Mouse (Mus musculus) neural tube, embryonic 11.5 days (tissue): Measurements from ENCODE around the gene Piga. TPM values are rescaled to one million over a fixed set of nuclear protein-coding genes. Genes with fewer than 3 reads are reported as not detected.

Source experiments
- ATAC-seq: fragments of 200-750 bp; cut with Nextera tagmentation; 2 replicates; pipeline ENCODE4 v1.8.0; 2017; ENCODE audit warnings: moderate number of reproducible peaks, mild to moderate bottlenecking, moderate TSS enrichment, moderate library complexity; ENCODE audit not compliant: insufficient read depth, low FRiP score, low TSS enrichment
- DNase-seq: peaks from one replicate; pipeline ENCODE4 v3.0.0-alpha.2; 2015; ENCODE audit warnings: low spot score
- H3K27ac ChIP-seq: fragments of 300-500 bp; sonication (generic); 2 replicates; pipeline ENCODE4 v1.5.1; 2014; ENCODE audit warnings: low read depth, mild to moderate bottlenecking, low read length
- H3K27me3 ChIP-seq: fragments of 300-500 bp; sonication (generic); 2 replicates; pipeline ENCODE4 v1.6.1; 2014; ENCODE audit warnings: mild to moderate bottlenecking, low read length, mixed read lengths; ENCODE audit not compliant: control insufficient read depth, insufficient read depth
- H3K36me3 ChIP-seq: fragments of 300-500 bp; sonication (generic); 2 replicates; pipeline ENCODE4 v1.6.1; 2014; ENCODE audit warnings: mild to moderate bottlenecking, low read length, moderate library complexity, mixed read lengths; ENCODE audit not compliant: control insufficient read depth, insufficient read depth
- H3K4me1 ChIP-seq: fragments of 300-500 bp; sonication (generic); 2 replicates; pipeline ENCODE4 v1.6.1; 2014; ENCODE audit warnings: low read length, mixed read lengths; ENCODE audit not compliant: control insufficient read depth, insufficient read depth
- H3K4me2 ChIP-seq: fragments of 300-500 bp; sonication (generic); 2 replicates; pipeline ENCODE4 v1.6.1; 2014; ENCODE audit warnings: low read depth, mild to moderate bottlenecking, moderate library complexity
- H3K4me3 ChIP-seq: fragments of 300-500 bp; sonication (generic); 2 replicates; pipeline ENCODE4 v1.5.1; 2014; ENCODE audit warnings: low read depth, low read length
- H3K9ac ChIP-seq: fragments of 300-500 bp; sonication (generic); 2 replicates; pipeline ENCODE4 v1.6.1; 2014; ENCODE audit warnings: mild to moderate bottlenecking, low read length
- H3K9me3 ChIP-seq: fragments of 300-500 bp; sonication (generic); 2 replicates; pipeline ENCODE4 v1.6.1; 2016; ENCODE audit warnings: low read length; ENCODE audit not compliant: control insufficient read depth
- WGBS: fragments of 180-500 bp; shearing (Covaris S2); extraction: QIAGEN DNeasy Blood & Tissue Kit; methylation state at CpG from one replicate; pipeline ENCODE4 v1.1.7; 2014; 5-methylcytosine and 5-hydroxymethylcytosine counted together
- polyA plus RNA-seq: library from polyadenylated mRNA; unstranded; fragments of >200 nt; fragmentation: Nextera tagmentation; extraction: Ambion mirVana; gene quantifications from 2 replicates; pipeline ENCODE4 v1.2.1, GENCODE M21; 2014

The Piga gene
- polyA plus RNA-seq, 1 experiment from 2014 or later = 15.5 TPM

DNA sequence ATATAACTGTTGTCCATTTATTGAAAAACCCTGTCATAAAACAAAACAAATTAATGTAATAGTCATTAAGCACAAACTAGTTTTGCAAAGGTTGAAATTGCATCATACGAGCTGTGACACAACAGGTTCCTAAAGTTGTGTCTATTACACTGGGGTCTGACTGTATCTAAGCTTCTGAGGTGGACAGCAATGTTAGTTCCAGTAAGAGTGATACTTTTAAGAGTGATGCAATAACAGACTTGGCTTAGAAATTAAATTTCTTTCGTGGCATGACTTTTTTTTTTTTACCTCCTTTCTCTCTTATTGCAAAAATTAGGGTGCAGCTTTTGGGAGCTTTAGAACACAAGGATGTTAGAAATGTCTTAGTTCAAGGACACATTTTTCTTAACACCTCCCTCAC lies 8.6 kb downstream of the Piga start:
- Histone ChIP-seq H3K9me3 (no peaks in the 10 kb centered on the region), H3K4me3 (no peak overlapping the region), H3K4me1 (no peaks in the 10 kb centered on the region), H3K27ac (no peak overlapping the region), H3K9ac (no peak overlapping the region), H3K4me2 (no peak overlapping the region), H3K36me3 (peaks cover 2% of the 10 kb centered on the region; the same call in 1 of the 2 replicates), H3K27me3 (no peaks in the 10 kb centered on the region)
- DNase-seq = no peak
- 83% methylated on average over 2 of the region's 2 CpGs for WGBS
- no peak for ATAC-seq

DNA sequence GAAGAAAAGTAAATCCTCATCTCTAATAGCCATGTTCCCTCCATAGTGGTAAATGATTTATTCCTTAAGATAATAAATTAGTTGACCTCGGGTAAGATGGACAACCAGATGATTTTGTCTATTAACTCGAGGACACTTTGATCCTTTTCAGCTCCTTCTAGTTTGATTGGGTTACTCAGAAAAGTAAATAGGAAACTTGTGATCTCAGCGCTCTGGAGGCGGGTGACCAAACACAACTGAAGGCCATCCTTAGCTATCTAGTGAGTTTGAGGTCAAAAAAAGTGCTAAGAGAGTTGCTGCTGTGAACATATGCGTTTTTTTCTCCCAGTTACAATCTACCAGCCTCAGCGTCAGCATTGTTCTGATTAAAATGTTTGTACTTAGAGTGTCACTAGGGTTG lies 11.0 kb downstream of the Piga start:
- Histone ChIP-seq H3K4me1 (no peaks in the 10 kb centered on the region), H3K27me3 (no peaks in the 10 kb centered on the region), H3K4me3 (no peak overlapping the region), H3K4me2 (no peak overlapping the region), H3K9me3 (no peaks in the 10 kb centered on the region), H3K9ac (no peak overlapping the region), H3K36me3 (peaks cover 2% of the 10 kb centered on the region; the same call in 1 of the 2 replicates), H3K27ac (no peak overlapping the region)
- no peak for ATAC-seq
- DNase-seq = no peak
- WGBS = 94% methylated on average over 6 of the region's 6 CpGs

DNA sequence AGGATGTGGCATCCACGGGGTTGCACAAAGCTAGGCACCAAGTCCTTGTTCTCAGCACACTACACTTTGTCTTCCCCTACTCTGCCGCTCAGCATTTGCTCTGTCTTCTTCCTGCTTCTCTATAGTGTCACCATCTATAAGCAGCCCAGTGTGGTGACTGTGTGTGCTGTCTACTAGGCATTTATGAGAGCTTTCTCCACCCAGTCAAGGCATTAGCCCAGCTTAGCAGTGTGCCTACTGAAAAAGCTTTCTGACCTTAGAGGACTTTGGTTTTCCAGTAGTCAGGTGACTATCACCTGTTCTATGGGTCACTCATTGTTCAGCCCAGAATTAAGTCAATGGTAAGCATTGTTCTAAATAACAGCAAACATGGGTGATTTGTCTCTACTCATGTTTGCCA lies 11.5 kb downstream of the Piga start:
- H3K36me3 ChIP-seq = peaks cover 2% of the 10 kb centered on the region; the same call in 1 of the 2 replicates
- no peaks in the 10 kb centered on the region for H3K9me3 ChIP-seq
- no peak overlapping the region for H3K27ac ChIP-seq
- H3K4me3 ChIP-seq = no peak overlapping the region
- no peaks in the 10 kb centered on the region for H3K27me3 ChIP-seq
- ATAC-seq (no peak), DNase-seq (no peak)
- no peak overlapping the region for H3K4me2 ChIP-seq
- H3K4me1 ChIP-seq = no peaks in the 10 kb centered on the region
- H3K9ac ChIP-seq = no peak overlapping the region
- 84% methylated on average over 2 of the region's 2 CpGs for WGBS

DNA sequence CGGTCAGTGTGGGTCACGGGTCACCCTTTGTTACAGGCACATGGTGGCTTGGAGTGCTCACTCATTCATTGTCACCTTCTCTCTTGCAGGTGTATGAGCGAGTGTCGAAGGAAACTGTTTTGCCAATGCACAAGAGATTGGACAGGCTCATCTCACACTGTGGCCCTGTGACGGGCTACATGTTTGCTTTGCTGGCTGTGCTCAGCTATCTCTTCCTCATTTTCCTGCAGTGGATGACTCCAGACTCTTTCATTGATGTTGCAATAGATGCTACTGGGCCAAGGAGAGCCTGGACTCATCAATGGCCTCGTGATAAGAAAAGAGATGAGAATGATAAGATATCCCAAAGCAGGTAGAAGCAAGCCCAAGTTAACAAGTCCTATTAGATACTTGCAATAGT lies 12.0 kb downstream of the Piga start:
- WGBS = 94% methylated on average over 6 of the region's 6 CpGs
- Histone ChIP-seq H3K36me3 (peaks cover 2% of the 10 kb centered on the region; the same call in 1 of the 2 replicates), H3K4me1 (no peaks in the 10 kb centered on the region), H3K27me3 (no peaks in the 10 kb centered on the region), H3K9me3 (no peaks in the 10 kb centered on the region), H3K27ac (no peak overlapping the region), H3K4me3 (no peak overlapping the region), H3K9ac (no peak overlapping the region), H3K4me2 (no peak overlapping the region)
- ATAC-seq (no peak), DNase-seq (no peak)

DNA sequence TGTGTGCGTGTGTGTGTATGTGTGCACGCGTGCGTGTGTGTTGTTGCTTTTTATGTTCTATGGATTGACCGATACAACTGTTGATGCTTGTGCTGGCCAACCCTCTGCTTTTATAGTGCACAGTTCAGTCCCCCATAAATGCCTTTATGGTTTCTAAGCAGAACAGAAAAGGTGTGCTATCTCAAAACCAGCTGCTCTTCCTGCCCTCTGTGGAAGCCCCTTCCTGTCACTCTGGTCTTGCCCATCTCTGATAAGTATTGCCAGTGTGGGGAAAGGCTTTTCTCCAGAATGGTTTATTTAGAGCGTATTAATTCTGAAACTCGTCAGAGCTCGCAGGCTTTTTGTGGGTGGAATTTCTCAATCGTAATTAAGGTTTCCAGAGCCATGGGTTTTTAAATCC lies 13.1 kb downstream of the Piga start:
- Histone ChIP-seq H3K4me3 (no peak overlapping the region), H3K27me3 (no peaks in the 10 kb centered on the region), H3K9ac (no peak overlapping the region), H3K4me1 (no peaks in the 10 kb centered on the region), H3K4me2 (no peak overlapping the region), H3K36me3 (peaks cover 2% of the 10 kb centered on the region; the same call in 1 of the 2 replicates), H3K27ac (no peak overlapping the region), H3K9me3 (no peaks in the 10 kb centered on the region)
- DNase-seq = no peak
- 96% methylated on average over 9 of the region's 9 CpGs for WGBS
- ATAC-seq = no peak

DNA sequence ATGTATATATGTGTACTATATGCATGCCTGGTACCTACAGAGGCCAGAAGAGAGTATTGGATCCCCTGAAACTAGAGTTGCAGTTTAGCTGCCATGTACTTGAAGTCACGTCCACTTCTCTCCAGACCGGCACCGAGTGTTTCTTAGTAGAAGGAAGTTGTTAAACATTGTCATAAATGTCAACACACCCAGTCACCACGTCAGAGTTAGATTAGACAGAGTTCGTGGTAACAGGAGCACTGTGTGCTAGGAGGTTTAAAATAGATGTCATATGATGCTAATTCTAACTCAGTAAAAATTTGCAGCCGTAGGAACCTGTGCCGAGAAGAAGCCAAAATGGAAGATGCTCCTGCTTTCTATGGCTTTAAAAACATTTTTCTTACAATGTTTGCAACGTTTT lies 17.1 kb downstream of the Piga start, which contains the start of gene Asb11:
Asb11 (plus strand) TSS at position 286 of the 400 bp plus-strand sequence.
- Histone ChIP-seq H3K27ac (no peak within 1 kb of the TSS), H3K4me2 (no peak within 1 kb of the TSS), H3K9me3 (no peaks in the 10 kb centered on the region), H3K4me1 (no peaks in the 10 kb centered on the region), H3K9ac (no peak within 1 kb of the TSS), H3K36me3 (no peaks in the 10 kb centered on the region), H3K4me3 (no peak within 1 kb of the TSS), H3K27me3 (no peaks in the 10 kb centered on the region)
- WGBS = 81% methylated on average over 8 of the region's 8 CpGs
- ATAC-seq (no peak), DNase-seq (no peak)

DNA sequence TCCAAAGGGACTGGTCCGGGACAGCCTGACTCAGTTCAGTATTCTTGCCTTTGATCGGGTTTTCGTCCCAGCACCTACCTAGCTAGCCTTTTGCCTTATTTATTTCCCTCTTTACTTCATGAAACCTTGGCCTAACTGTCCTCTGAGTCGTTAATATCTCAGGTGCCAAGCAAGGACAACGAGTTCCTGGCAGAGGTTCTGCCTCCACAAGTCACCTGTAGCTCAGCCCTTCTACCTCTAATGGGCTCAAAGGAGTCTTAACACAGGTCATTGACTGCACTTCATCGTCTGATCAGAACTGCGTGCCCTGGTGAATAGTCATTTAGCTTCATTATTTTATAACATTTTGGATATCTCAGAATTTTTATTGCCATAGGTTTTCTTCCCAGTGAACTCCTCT lies 19.9 kb downstream of the Piga start:
- Histone ChIP-seq H3K4me3 (no peak overlapping the region), H3K4me1 (no peaks in the 10 kb centered on the region), H3K36me3 (no peaks in the 10 kb centered on the region), H3K9ac (no peak overlapping the region), H3K27ac (no peak overlapping the region), H3K27me3 (no peaks in the 10 kb centered on the region), H3K9me3 (no peaks in the 10 kb centered on the region), H3K4me2 (no peak overlapping the region)
- ATAC-seq = no peak
- no peak for DNase-seq
- WGBS = 88% methylated on average over 7 of the region's 7 CpGs

DNA sequence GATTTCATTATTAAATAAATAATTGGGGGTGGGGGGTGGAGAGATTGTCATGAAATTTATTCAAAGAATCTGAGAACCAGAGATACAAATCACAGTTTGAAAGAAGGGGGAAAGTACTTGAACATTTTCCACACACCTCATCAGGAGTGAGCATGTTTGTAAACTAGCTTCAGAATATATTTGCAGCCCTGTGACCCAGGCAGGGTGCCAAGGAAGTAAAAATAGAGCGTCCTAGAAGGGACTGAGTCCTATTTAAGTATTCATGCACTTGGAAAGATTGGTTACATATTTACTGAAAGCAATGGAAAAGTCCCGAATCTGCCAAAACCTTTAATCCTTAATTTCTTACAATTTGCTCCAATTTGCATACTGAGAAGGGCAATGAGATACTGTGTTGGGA lies 20.6 kb downstream of the Piga start:
- no peak overlapping the region for H3K4me2 ChIP-seq
- no peaks in the 10 kb centered on the region for H3K36me3 ChIP-seq
- DNase-seq = no peak
- H3K4me3 ChIP-seq = no peak overlapping the region
- H3K4me1 ChIP-seq = no peaks in the 10 kb centered on the region
- 85% methylated on average over 2 of the region's 2 CpGs for WGBS
- no peaks in the 10 kb centered on the region for H3K27me3 ChIP-seq
- no peaks in the 10 kb centered on the region for H3K9me3 ChIP-seq
- H3K9ac ChIP-seq = no peak overlapping the region
- no peak overlapping the region for H3K27ac ChIP-seq
- ATAC-seq = no peak

DNA sequence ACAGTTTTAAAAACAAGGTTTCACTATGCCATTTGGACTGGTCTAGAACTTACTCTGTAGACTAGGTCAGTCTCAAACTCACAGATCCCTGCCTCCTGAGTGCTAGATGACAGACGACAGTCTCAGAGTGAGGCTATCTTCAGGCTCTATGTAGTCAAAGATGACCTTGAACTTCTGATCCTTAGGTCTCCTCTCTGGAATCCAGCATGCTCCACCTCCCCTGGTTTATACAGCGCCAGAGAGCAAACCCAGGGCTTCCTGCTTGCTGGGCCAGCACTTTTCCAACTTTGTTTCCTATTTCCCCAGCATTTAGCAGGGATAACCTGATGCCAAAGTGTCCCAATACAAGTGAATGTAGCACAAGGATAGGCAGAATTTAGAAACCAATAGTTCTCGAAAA lies 21.1 kb downstream of the Piga start:
- 77% methylated on average over 3 of the region's 3 CpGs for WGBS
- Histone ChIP-seq H3K9ac (no peak overlapping the region), H3K4me1 (no peaks in the 10 kb centered on the region), H3K27ac (no peak overlapping the region), H3K4me3 (no peak overlapping the region), H3K9me3 (no peaks in the 10 kb centered on the region), H3K36me3 (no peaks in the 10 kb centered on the region), H3K27me3 (no peaks in the 10 kb centered on the region), H3K4me2 (no peak overlapping the region)
- no peak for ATAC-seq
- no peak for DNase-seq
